Mouse (Mus musculus) ES-Bruce4 (cell line): ENCODE data around the gene Cyp2c23. TPM values are rescaled to one million over a fixed set of nuclear protein-coding genes. Genes with fewer than 3 reads are reported as not detected.
A peak's percentile ranks its signal among the peaks of the same experiment; 100 is the strongest.

ENCODE experiments used
- H3K27ac ChIP-seq: 2 replicates; pipeline ENCODE4 v1.5.1; 2012; ENCODE audit warnings: low read length, inconsistent platforms; ENCODE audit not compliant: insufficient read depth
- H3K27me3 ChIP-seq: 2 replicates; pipeline ENCODE4 v1.6.1; 2012; ENCODE audit warnings: mild to moderate bottlenecking, low read length, inconsistent platforms; ENCODE audit not compliant: control insufficient read depth, poor library complexity, insufficient read depth, severe bottlenecking
- H3K36me3 ChIP-seq: 2 replicates; pipeline ENCODE4 v1.6.1; 2012; ENCODE audit warnings: inconsistent platforms, mild to moderate bottlenecking, low read length, moderate library complexity; ENCODE audit not compliant: control insufficient read depth, poor library complexity, insufficient read depth, severe bottlenecking
- H3K4me1 ChIP-seq: one replicate; pipeline ENCODE4 v1.8.1; 2011; ENCODE audit warnings: low read length; ENCODE audit not compliant: control insufficient read depth, insufficient read depth
- H3K4me3 ChIP-seq: 2 replicates; pipeline ENCODE4 v1.5.1; 2011; ENCODE audit warnings: low read depth, mild to moderate bottlenecking, low read length
- H3K9ac ChIP-seq: 2 replicates; pipeline ENCODE4 v1.6.1; 2012; ENCODE audit warnings: low read depth, mild to moderate bottlenecking, inconsistent platforms; ENCODE audit not compliant: poor library complexity, severe bottlenecking
- H3K9me3 ChIP-seq: replicated peaks from 2 replicates; pipeline ENCODE4 v1.6.1; 2012; ENCODE audit warnings: mild to moderate bottlenecking, low read length, inconsistent platforms; ENCODE audit not compliant: control insufficient read depth, poor library complexity, insufficient read depth, severe bottlenecking
- CTCF ChIP-seq: IDR thresholded peaks from one replicate; pipeline ENCODE4 v1.8.1; 2011; ENCODE audit warnings: low read depth, low read length
- EP300 ChIP-seq: IDR thresholded peaks from 2 replicates; pipeline ENCODE4 v1.6.1; 2011; ENCODE audit warnings: low read depth, low read length; ENCODE audit not compliant: insufficient read depth
- POLR2A ChIP-seq: IDR thresholded peaks from one replicate; pipeline ENCODE4 v1.8.1; 2011; ENCODE audit warnings: low read length; ENCODE audit not compliant: insufficient read depth
- polyA plus RNA-seq: library from polyadenylated mRNA; stranded (reverse); fragments of >200 nt; gene quantifications from 2 replicates; pipeline ENCODE4 v1.2.4, GENCODE M21; 2011; ENCODE audit warnings: low read depth; ENCODE audit not compliant: missing spikeins, insufficient read depth, insufficient read length

Cyp2c23 gene
- polyA plus RNA-seq, 1 experiment: 0.31 TPM

DNA sequence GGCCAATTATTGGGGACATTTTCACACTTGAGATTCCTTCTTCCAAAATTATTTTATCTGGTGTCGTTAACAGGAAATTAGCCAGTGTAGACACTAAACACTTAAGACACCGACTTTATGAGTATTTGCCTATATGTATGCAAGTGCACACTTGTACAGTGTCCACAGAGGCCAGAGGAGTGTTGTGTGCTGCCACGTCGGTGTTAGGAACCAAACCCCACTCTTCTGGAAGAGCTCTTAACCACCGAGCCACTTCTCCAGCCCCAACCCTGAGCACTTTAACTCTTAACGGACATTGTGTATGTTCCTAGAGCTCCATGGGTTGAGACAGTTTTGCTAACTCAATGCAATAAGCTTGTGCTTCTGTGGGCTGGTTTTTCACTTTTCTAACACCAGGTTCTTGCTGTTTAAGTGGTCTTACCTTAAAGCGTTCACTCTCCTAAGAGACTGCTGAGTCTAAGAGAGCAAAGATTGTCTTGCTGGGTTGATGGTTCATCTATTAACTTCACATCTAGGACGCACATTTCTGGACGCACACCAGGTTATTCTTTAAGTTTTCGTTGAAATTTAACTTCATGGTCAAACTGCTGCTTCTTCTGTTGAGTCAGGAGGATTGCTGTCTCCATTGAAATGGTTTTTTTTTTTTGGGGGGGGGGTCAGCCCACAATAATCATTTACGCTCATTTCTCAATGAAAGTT, 3.2 kb upstream of the Cyp2c23 start:
- H3K4me1 ChIP-seq: no peaks in the 10 kb centered on the region
- H3K27ac ChIP-seq: no peak overlapping the region
- TF ChIP-seq EP300 (no peak), POLR2A (no peak), CTCF (no peak)

GRCm38 (mm10) chr19:44030024-44030423, 1.0 kb upstream of the Cyp2c23 start:
- Histone ChIP-seq H3K27me3 (no peaks in the 10 kb centered on the region), H3K4me3 (no peak overlapping the region), H3K9ac (no peak overlapping the region), H3K4me1 (no peaks in the 10 kb centered on the region), H3K36me3 (no peaks in the 10 kb centered on the region; the same call in 1 of the 2 replicates), H3K27ac (no peak overlapping the region), H3K9me3 (no peaks in the 10 kb centered on the region)
- no peak for TF ChIP-seq POLR2A
- TF ChIP-seq CTCF: no peak
- no peak for TF ChIP-seq EP300

More for the DNA sequence above, 3.2 kb upstream of the Cyp2c23 start:
- Histone ChIP-seq H3K36me3 (peaks cover 3% of the 10 kb centered on the region), H3K27me3 (no peaks in the 10 kb centered on the region), H3K9ac (no peak overlapping the region), H3K9me3 (no peaks in the 10 kb centered on the region), H3K4me3 (no peak overlapping the region)

- Histone ChIP-seq H3K27me3 (no peaks in the 10 kb centered on the region), H3K4me3 (no peak overlapping the region), H3K27ac (no peak overlapping the region), H3K36me3 (no peaks in the 10 kb centered on the region), H3K4me1 (no peaks in the 10 kb centered on the region), H3K9ac (no peak overlapping the region), H3K9me3 (no peaks in the 10 kb centered on the region)
- TF ChIP-seq CTCF (no peak), EP300 (no peak), POLR2A (no peak)
Observed at GRCm38 (mm10) chr19:44026956-44027530, 2.0 kb downstream of the Cyp2c23 start.

DNA sequence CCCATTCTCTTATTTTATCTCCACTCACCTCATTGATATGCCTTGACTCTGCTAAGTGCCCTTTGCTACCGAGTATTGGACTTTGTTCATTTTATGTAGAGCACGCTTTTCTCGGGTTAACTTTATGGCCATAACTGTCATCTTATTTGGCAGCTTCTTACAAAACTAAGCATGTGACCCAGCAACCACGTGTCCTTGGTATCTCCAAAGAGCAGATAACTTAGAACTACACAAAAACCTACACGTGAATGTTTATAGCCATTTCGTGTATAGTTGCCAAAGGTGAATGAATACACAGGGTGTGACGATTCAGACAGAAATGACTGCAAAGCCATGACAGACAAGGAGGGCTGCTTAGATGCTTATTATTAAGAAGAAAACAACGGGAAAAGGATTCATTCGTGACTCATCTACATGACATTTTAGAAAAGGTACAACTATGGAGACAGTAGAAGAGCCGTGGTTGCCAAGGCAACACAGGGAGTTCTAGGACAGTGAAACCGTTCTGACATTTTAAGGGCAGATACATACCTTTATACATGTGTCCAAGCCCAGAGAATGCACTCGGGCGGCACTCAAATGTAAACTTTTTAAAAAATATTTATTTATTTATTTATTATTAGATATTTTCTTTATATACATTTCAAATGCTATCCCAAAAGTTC, 4.0 kb downstream of the Cyp2c23 start:
- Histone ChIP-seq H3K27ac (no peak overlapping the region), H3K4me3 (no peak overlapping the region)
- TF ChIP-seq CTCF (no peak), POLR2A (no peak), EP300 (no peak)

GRCm38 (mm10) chr19:44023066-44023465, 5.9 kb downstream of the Cyp2c23 start:
- TF ChIP-seq POLR2A (no peak), CTCF (peak; percentile 57)
- no peak overlapping the region for H3K27ac ChIP-seq
- no peaks in the 10 kb centered on the region for H3K27me3 ChIP-seq
- no peaks in the 10 kb centered on the region for H3K36me3 ChIP-seq
- no peak overlapping the region for H3K4me3 ChIP-seq
- H3K9me3 ChIP-seq: no peaks in the 10 kb centered on the region
- H3K4me1 ChIP-seq: no peaks in the 10 kb centered on the region
- no peak overlapping the region for H3K9ac ChIP-seq

More for the DNA sequence above, 4.0 kb downstream of the Cyp2c23 start:
- Histone ChIP-seq H3K36me3 (no peaks in the 10 kb centered on the region), H3K4me1 (no peaks in the 10 kb centered on the region), H3K27me3 (no peaks in the 10 kb centered on the region), H3K9me3 (no peaks in the 10 kb centered on the region), H3K9ac (no peak overlapping the region)

DNA sequence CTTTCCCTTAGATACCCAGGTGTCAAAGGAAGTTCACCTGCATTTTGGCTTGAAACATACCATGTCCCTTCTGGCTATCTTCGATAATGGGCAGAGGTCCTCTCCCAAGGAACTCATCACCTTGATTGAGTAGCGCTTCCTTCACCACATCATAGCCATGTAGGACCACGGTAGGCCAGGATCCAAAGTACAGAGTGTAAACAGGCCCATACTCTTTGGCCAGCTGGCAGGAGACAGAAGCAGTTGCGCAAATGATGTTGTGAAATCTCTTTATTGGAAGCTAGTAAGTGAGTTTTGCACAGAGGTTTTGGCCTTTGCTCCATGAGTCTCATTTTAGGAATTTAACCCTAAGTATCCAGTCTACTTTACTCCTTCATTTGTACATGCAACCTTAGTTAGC, 7.5 kb downstream of the Cyp2c23 start:
- TF ChIP-seq EP300 (no peak), POLR2A (no peak), CTCF (no peak)
- H3K4me3 ChIP-seq: no peak overlapping the region
- no peaks in the 10 kb centered on the region for H3K27me3 ChIP-seq
- H3K9ac ChIP-seq: no peak overlapping the region
- no peak overlapping the region for H3K27ac ChIP-seq
- H3K36me3 ChIP-seq: no peaks in the 10 kb centered on the region
- H3K9me3 ChIP-seq: no peaks in the 10 kb centered on the region
- no peaks in the 10 kb centered on the region for H3K4me1 ChIP-seq
